Mouse (Mus musculus): ENCODE results near the gene Edem2.
"Not testable (repeated sequence)": the region's sequence is repeated elsewhere in the genome, so short reads cannot be mapped to it uniquely, and the experiment has no call there.

The Edem2 gene

GRCm38 (mm10) chr2:155735080-155735479, 5.8 kb upstream of the Edem2 start:
- no peak for DNase-seq

- DNase-seq, result no peak
Measured at GRCm38 (mm10) chr2:155728742-155729141, 533 bp downstream of the Edem2 start.

- DNase-seq, result no peak
Measured at GRCm38 (mm10) chr2:155727764-155728395, 1.4 kb downstream of the Edem2 start.

- DNase-seq, result no peak
Measured at GRCm38 (mm10) chr2:155726302-155726701, 3.0 kb downstream of the Edem2 start.

GRCm38 (mm10) chr2:155724526-155724925, 4.7 kb downstream of the Edem2 start:
- no peak for DNase-seq

GRCm38 (mm10) chr2:155724036-155724435, 5.2 kb downstream of the Edem2 start:
- DNase-seq, result no peak

GRCm38 (mm10) chr2:155720585-155720984, 8.7 kb downstream of the Edem2 start:
- no peak for DNase-seq

GRCm38 (mm10) chr2:155717082-155717990, 11.9 kb downstream of the Edem2 start:
- DNase-seq, result no peak

- DNase-seq, result no peak
Measured at GRCm38 (mm10) chr2:155710557-155710956, 18.7 kb downstream of the Edem2 start.

GRCm38 (mm10) chr2:155707251-155707650, 22.0 kb downstream of the Edem2 start:
- no peak for DNase-seq

- no peak for DNase-seq
Measured at GRCm38 (mm10) chr2:155703630-155704029, 25.6 kb downstream of the Edem2 start.

- DNase-seq, result no peak
Measured at GRCm38 (mm10) chr2:155701399-155701919, 27.8 kb downstream of the Edem2 start.

GRCm38 (mm10) chr2:155698443-155698842, 30.8 kb downstream of the Edem2 start:
- not testable (repeated sequence) for DNase-seq

- DNase-seq, result no peak
Measured at GRCm38 (mm10) chr2:155696851-155697250, 32.4 kb downstream of the Edem2 start.

GRCm38 (mm10) chr2:155696091-155696558, 33.1 kb downstream of the Edem2 start:
- DNase-seq, result peak; percentile 87

- DNase-seq, result no peak
Measured at GRCm38 (mm10) chr2:155695316-155695715, 34.0 kb downstream of the Edem2 start.

GRCm38 (mm10) chr2:155694564-155694963, 34.7 kb downstream of the Edem2 start:
- no peak for DNase-seq

- DNase-seq, result no peak
Measured at GRCm38 (mm10) chr2:155693136-155693535, 36.1 kb downstream of the Edem2 start.

- DNase-seq, result peak; percentile 96
Measured at GRCm38 (mm10) chr2:155691723-155692493, 37.4 kb downstream of the Edem2 start, which contains the start of gene Trpc4ap. TSS of gene Trpc4ap (minus strand) at chr2:155692384.

GRCm38 (mm10) chr2:155691336-155691722, 37.9 kb downstream of the Edem2 start:
- DNase-seq, result no peak

GRCm38 (mm10) chr2:155689211-155689610, 40.1 kb downstream of the Edem2 start:
- DNase-seq, result no peak

- DNase-seq, result no peak
Measured at GRCm38 (mm10) chr2:155687746-155688145, 41.5 kb downstream of the Edem2 start.

- DNase-seq, result no peak
Measured at GRCm38 (mm10) chr2:155686572-155686971, 42.7 kb downstream of the Edem2 start.
